Mouse (Mus musculus) midbrain, embryonic 14.5 days (tissue): ENCODE measurements around the gene Polr3g. TPM values are rescaled to one million over a fixed set of nuclear protein-coding genes. Genes with fewer than 3 reads are reported as not detected.

Experiments used
- ATAC-seq: fragments of 200-750 bp; cut with Nextera tagmentation; 2 replicates; pipeline ENCODE4 v1.8.0; 2017; ENCODE audit warnings: moderate number of reproducible peaks, moderate library complexity; ENCODE audit not compliant: low FRiP score, low TSS enrichment
- DNase-seq: peaks from one replicate; pipeline ENCODE4 v3.0.0-alpha.2; 2015
- H3K27ac ChIP-seq: fragments of 300-500 bp; sonication (generic); replicated peaks from 2 replicates; pipeline ENCODE4 v1.5.1; 2014; ENCODE audit warnings: mild to moderate bottlenecking, low read depth, low read length, moderate library complexity
- H3K27me3 ChIP-seq: fragments of 300-500 bp; sonication (generic); 2 replicates; pipeline ENCODE4 v1.6.1; 2014; ENCODE audit warnings: low read length, control low read depth, mixed read lengths; ENCODE audit not compliant: control insufficient read depth, insufficient read depth
- H3K36me3 ChIP-seq: fragments of 300-500 bp; sonication (generic); 2 replicates; pipeline ENCODE4 v1.6.1; 2014; ENCODE audit warnings: low read length, control low read depth; ENCODE audit not compliant: control insufficient read depth, insufficient read depth
- H3K4me1 ChIP-seq: fragments of 300-500 bp; sonication (generic); 2 replicates; pipeline ENCODE4 v1.6.1; 2014; ENCODE audit warnings: mild to moderate bottlenecking, antibody characterized with exemption, low read length, control low read depth; ENCODE audit not compliant: control insufficient read depth, insufficient read depth
- H3K4me2 ChIP-seq: fragments of 300-500 bp; sonication (generic); 2 replicates; pipeline ENCODE4 v1.6.1; 2014; ENCODE audit warnings: mild to moderate bottlenecking, low read length, moderate library complexity
- H3K4me3 ChIP-seq: fragments of 300-500 bp; sonication (generic); replicated peaks from 2 replicates; pipeline ENCODE4 v1.5.1; 2014; ENCODE audit warnings: low read depth, low read length
- H3K9ac ChIP-seq: fragments of 300-500 bp; sonication (generic); replicated peaks from 2 replicates; pipeline ENCODE4 v1.6.1; 2014; ENCODE audit warnings: mild to moderate bottlenecking, low read length, moderate library complexity
- H3K9me3 ChIP-seq: fragments of 300-500 bp; sonication (generic); 2 replicates; pipeline ENCODE4 v1.6.1; 2016; ENCODE audit warnings: low read length, control low read depth, mixed read lengths; ENCODE audit not compliant: control insufficient read depth
- WGBS: fragments of 180-500 bp; shearing (Covaris S2); extraction: QIAGEN DNeasy Blood & Tissue Kit; methylation state at CpG from one replicate; pipeline ENCODE4 v1.1.7; 2014; 5-methylcytosine and 5-hydroxymethylcytosine counted together
- polyA plus RNA-seq: library from polyadenylated mRNA; unstranded; fragments of >200 nt; fragmentation: Nextera tagmentation; extraction: Ambion mirVana; gene quantifications from 2 replicates; pipeline ENCODE4 v1.2.1, GENCODE M21; 2014

Polr3g gene
- polyA plus RNA-seq, 1 experiment from 2014 or later, result 3.3 TPM

GRCm38 (mm10) chr13:81703621-81704020 lies 7.2 kb downstream of the Polr3g start:
- 83% methylated on average over 9 of the region's 9 CpGs for WGBS
- H3K4me1 ChIP-seq, result no peaks in the 10 kb centered on the region
- no peak overlapping the region for H3K27ac ChIP-seq
- no peak overlapping the region for H3K4me2 ChIP-seq
- no peaks in the 10 kb centered on the region for H3K27me3 ChIP-seq
- H3K9ac ChIP-seq, result no peak overlapping the region
- no peak overlapping the region for H3K4me3 ChIP-seq
- no peak for ATAC-seq
- no peaks in the 10 kb centered on the region for H3K9me3 ChIP-seq
- no peaks in the 10 kb centered on the region for H3K36me3 ChIP-seq
- no peak for DNase-seq

GRCm38 (mm10) chr13:81703148-81703547 lies 7.7 kb downstream of the Polr3g start:
- Histone ChIP-seq H3K9me3 (no peaks in the 10 kb centered on the region), H3K9ac (no peak overlapping the region), H3K4me1 (no peaks in the 10 kb centered on the region), H3K4me2 (no peak overlapping the region), H3K36me3 (no peaks in the 10 kb centered on the region), H3K27ac (no peak overlapping the region), H3K27me3 (no peaks in the 10 kb centered on the region), H3K4me3 (no peak overlapping the region)
- ATAC-seq (no peak), DNase-seq (no peak)
- WGBS, result 80% methylated on average over 7 of the region's 7 CpGs

GRCm38 (mm10) chr13:81694446-81694845 lies 16.4 kb downstream of the Polr3g start:
- ATAC-seq (no peak), DNase-seq (no peak)
- no peak overlapping the region for H3K9ac ChIP-seq
- H3K4me3 ChIP-seq, result no peak overlapping the region
- no peaks in the 10 kb centered on the region for H3K4me1 ChIP-seq
- no peaks in the 10 kb centered on the region for H3K9me3 ChIP-seq
- 94% methylated on average over 12 of the region's 12 CpGs for WGBS
- no peaks in the 10 kb centered on the region for H3K27me3 ChIP-seq
- H3K4me2 ChIP-seq, result no peak overlapping the region
- H3K27ac ChIP-seq, result no peak overlapping the region
- H3K36me3 ChIP-seq, result no peaks in the 10 kb centered on the region

GRCm38 (mm10) chr13:81691606-81692005 lies 19.2 kb downstream of the Polr3g start:
- Histone ChIP-seq H3K4me1 (no peaks in the 10 kb centered on the region), H3K27me3 (no peaks in the 10 kb centered on the region), H3K9ac (no peak overlapping the region), H3K4me2 (no peak overlapping the region), H3K9me3 (no peaks in the 10 kb centered on the region), H3K4me3 (no peak overlapping the region), H3K27ac (no peak overlapping the region), H3K36me3 (no peaks in the 10 kb centered on the region)
- WGBS, result 48% methylated on average over 9 of the region's 9 CpGs
- ATAC-seq, result peak; percentile 34
- DNase-seq, result peak; percentile 60

GRCm38 (mm10) chr13:81690477-81690876 lies 20.3 kb downstream of the Polr3g start:
- no peaks in the 10 kb centered on the region for H3K36me3 ChIP-seq
- no peak overlapping the region for H3K4me2 ChIP-seq
- no peak for DNase-seq
- WGBS, result 82% methylated on average over 10 of the region's 10 CpGs
- no peak overlapping the region for H3K27ac ChIP-seq
- no peak for ATAC-seq
- H3K4me3 ChIP-seq, result no peak overlapping the region
- no peaks in the 10 kb centered on the region for H3K9me3 ChIP-seq
- H3K4me1 ChIP-seq, result no peaks in the 10 kb centered on the region
- H3K27me3 ChIP-seq, result no peaks in the 10 kb centered on the region
- H3K9ac ChIP-seq, result no peak overlapping the region

GRCm38 (mm10) chr13:81689587-81689986 lies 21.2 kb downstream of the Polr3g start:
- Histone ChIP-seq H3K9ac (no peak overlapping the region), H3K27ac (no peak overlapping the region), H3K9me3 (no peaks in the 10 kb centered on the region), H3K4me3 (no peak overlapping the region), H3K4me1 (no peaks in the 10 kb centered on the region), H3K36me3 (no peaks in the 10 kb centered on the region), H3K4me2 (no peak overlapping the region), H3K27me3 (no peaks in the 10 kb centered on the region)
- DNase-seq (no peak), ATAC-seq (no peak; the same call in 1 of the 2 replicates)
- WGBS, result 95% methylated on average over 3 of the region's 3 CpGs

GRCm38 (mm10) chr13:81684884-81685283 lies 25.9 kb downstream of the Polr3g start:
- no peaks in the 10 kb centered on the region for H3K9me3 ChIP-seq
- no peaks in the 10 kb centered on the region for H3K4me1 ChIP-seq
- H3K36me3 ChIP-seq, result no peaks in the 10 kb centered on the region
- DNase-seq, result no peak
- no peak overlapping the region for H3K4me2 ChIP-seq
- no peak overlapping the region for H3K27ac ChIP-seq
- no peak for ATAC-seq
- no peaks in the 10 kb centered on the region for H3K27me3 ChIP-seq
- H3K4me3 ChIP-seq, result no peak overlapping the region
- no peak overlapping the region for H3K9ac ChIP-seq
- 98% methylated on average over 3 of the region's 3 CpGs for WGBS

- no peaks in the 10 kb centered on the region for H3K9me3 ChIP-seq
- ATAC-seq, result no peak
- WGBS, result 92% methylated on average over 5 of the region's 5 CpGs
Measured at GRCm38 (mm10) chr13:81684258-81684657, 26.6 kb downstream of the Polr3g start.

GRCm38 (mm10) chr13:81683107-81683506 lies 27.7 kb downstream of the Polr3g start:
- WGBS, result 93% methylated on average over 3 of the region's 3 CpGs
- Histone ChIP-seq H3K27ac (no peak overlapping the region), H3K36me3 (no peaks in the 10 kb centered on the region), H3K4me1 (no peaks in the 10 kb centered on the region), H3K4me2 (no peak overlapping the region), H3K27me3 (no peaks in the 10 kb centered on the region), H3K9me3 (no peaks in the 10 kb centered on the region), H3K9ac (no peak overlapping the region), H3K4me3 (no peak overlapping the region)
- DNase-seq, result no peak
- no peak for ATAC-seq

More at GRCm38 (mm10) chr13:81684258-81684657, 26.6 kb downstream of the Polr3g start:
- Histone ChIP-seq H3K4me3 (no peak overlapping the region), H3K36me3 (no peaks in the 10 kb centered on the region), H3K27ac (no peak overlapping the region), H3K4me2 (no peak overlapping the region), H3K9ac (no peak overlapping the region), H3K4me1 (no peaks in the 10 kb centered on the region), H3K27me3 (no peaks in the 10 kb centered on the region)
- no peak for DNase-seq
